Mouse (Mus musculus) midbrain, embryonic 11.5 days (tissue): ENCODE measurements at regions not wholly inside any gene's neighbourhood (a gene's known extent, or its start where the extent isn't known, plus 50 kb on each side); places are given as distances from the start of the nearest gene placed in this dataset.

Source experiments
- ATAC-seq: fragments of 200-750 bp; cut with Nextera tagmentation; 2 replicates; pipeline ENCODE4 v1.8.0; 2017; ENCODE audit warnings: moderate TSS enrichment, moderate library complexity; ENCODE audit not compliant: low FRiP score
- DNase-seq: peaks from one replicate; pipeline ENCODE4 v3.0.0; 2015; ENCODE audit warnings: low spot score; ENCODE audit errors: missing footprints
- H3K27ac ChIP-seq: fragments of 300-500 bp; sonication (generic); 2 replicates; pipeline ENCODE4 v1.5.1; 2014; ENCODE audit warnings: low read depth, low read length
- H3K27me3 ChIP-seq: fragments of 300-500 bp; sonication (generic); 2 replicates; pipeline ENCODE4 v1.6.1; 2014; ENCODE audit warnings: mild to moderate bottlenecking, low read length, moderate library complexity, mixed read lengths; ENCODE audit not compliant: control insufficient read depth, insufficient read depth
- H3K36me3 ChIP-seq: fragments of 300-500 bp; sonication (generic); 2 replicates; pipeline ENCODE4 v1.6.1; 2014; ENCODE audit warnings: mild to moderate bottlenecking, low read length, moderate library complexity, mixed read lengths; ENCODE audit not compliant: control insufficient read depth, insufficient read depth
- H3K4me1 ChIP-seq: fragments of 300-500 bp; sonication (generic); 2 replicates; pipeline ENCODE4 v1.6.1; 2014; ENCODE audit warnings: low read length; ENCODE audit not compliant: control insufficient read depth, insufficient read depth
- H3K4me2 ChIP-seq: fragments of 300-500 bp; sonication (generic); 2 replicates; pipeline ENCODE4 v1.6.1; 2014; ENCODE audit warnings: mild to moderate bottlenecking, moderate library complexity
- H3K4me3 ChIP-seq: fragments of 300-500 bp; sonication (generic); 2 replicates; pipeline ENCODE4 v1.5.1; 2014; ENCODE audit warnings: low read depth, low read length
- H3K9ac ChIP-seq: fragments of 300-500 bp; sonication (generic); 2 replicates; pipeline ENCODE4 v1.6.1; 2014; ENCODE audit warnings: low read length
- H3K9me3 ChIP-seq: fragments of 300-500 bp; sonication (generic); 2 replicates; pipeline ENCODE4 v1.6.1; 2016; ENCODE audit warnings: low read length; ENCODE audit not compliant: control insufficient read depth
- whole genome bisulfite sequencing: fragments of 180-500 bp; shearing (Covaris S2); extraction: QIAGEN DNeasy Blood & Tissue Kit; methylation state at CpG from one replicate; pipeline ENCODE4 v1.1.7; 2014; 5-methylcytosine and 5-hydroxymethylcytosine counted together

GRCm38 (mm10) chr17:59848853-59849252 is 835.7 kb upstream of the Nudt12 start:
- Histone ChIP-seq H3K4me1 (no peaks in the 10 kb centered on the region), H3K9me3 (no peaks in the 10 kb centered on the region), H3K4me2 (no peak overlapping the region), H3K4me3 (no peak overlapping the region), H3K9ac (no peak overlapping the region), H3K27me3 (no peaks in the 10 kb centered on the region), H3K36me3 (no peaks in the 10 kb centered on the region), H3K27ac (no peak overlapping the region)
- ATAC-seq (0 out of 2 replicates have a peak, but pooled peaks have one; percentile 30), DNase-seq (no peak)
- WGBS, result 73% methylated on average over 3 of the region's 3 CpGs

- Histone ChIP-seq H3K9me3 (no peaks in the 10 kb centered on the region), H3K36me3 (no peaks in the 10 kb centered on the region), H3K4me2 (no peak overlapping the region), H3K9ac (no peak overlapping the region), H3K4me1 (no peaks in the 10 kb centered on the region), H3K27me3 (no peaks in the 10 kb centered on the region), H3K4me3 (no peak overlapping the region), H3K27ac (no peak overlapping the region)
- DNase-seq (no peak), ATAC-seq (no peak)
- 87% methylated on average over 4 of the region's 4 CpGs for WGBS
Measured at GRCm38 (mm10) chr17:59845261-59845819, 832.2 kb upstream of the Nudt12 start.

GRCm38 (mm10) chr17:59805870-59806269 is 792.7 kb upstream of the Nudt12 start:
- Histone ChIP-seq H3K9me3 (no peaks in the 10 kb centered on the region), H3K27me3 (no peaks in the 10 kb centered on the region), H3K4me3 (no peak overlapping the region), H3K36me3 (no peaks in the 10 kb centered on the region), H3K27ac (no peak overlapping the region), H3K4me1 (no peaks in the 10 kb centered on the region), H3K4me2 (no peak overlapping the region), H3K9ac (no peak overlapping the region)
- DNase-seq, result no peak
- WGBS, result 83% methylated on average over 3 of the region's 3 CpGs
- no peak for ATAC-seq

GRCm38 (mm10) chr17:59793434-59793833 is 780.3 kb upstream of the Nudt12 start:
- H3K36me3 ChIP-seq, result no peaks in the 10 kb centered on the region
- H3K27me3 ChIP-seq, result no peaks in the 10 kb centered on the region
- DNase-seq, result no peak
- no peak overlapping the region for H3K9ac ChIP-seq
- H3K4me2 ChIP-seq, result no peak overlapping the region
- no peak overlapping the region for H3K27ac ChIP-seq
- no peak for ATAC-seq
- H3K4me3 ChIP-seq, result no peak overlapping the region
- no peaks in the 10 kb centered on the region for H3K9me3 ChIP-seq
- no peaks in the 10 kb centered on the region for H3K4me1 ChIP-seq

- Histone ChIP-seq H3K9me3 (no peaks in the 10 kb centered on the region), H3K4me1 (no peaks in the 10 kb centered on the region), H3K27ac (no peak overlapping the region), H3K4me3 (no peak overlapping the region), H3K4me2 (no peak overlapping the region), H3K36me3 (no peaks in the 10 kb centered on the region), H3K9ac (no peak overlapping the region), H3K27me3 (no peaks in the 10 kb centered on the region)
- ATAC-seq (no peak), DNase-seq (no peak)
- WGBS, result 89% methylated on average over 4 of the region's 4 CpGs
Measured at GRCm38 (mm10) chr17:59792780-59793179, 779.6 kb upstream of the Nudt12 start.

- WGBS, result 67% methylated on average over 3 of the region's 3 CpGs
Measured at GRCm38 (mm10) chr17:59774075-59774474, 760.9 kb upstream of the Nudt12 start.

GRCm38 (mm10) chr17:59766580-59766979 is 753.4 kb upstream of the Nudt12 start:
- Histone ChIP-seq H3K4me2 (no peak overlapping the region), H3K36me3 (no peaks in the 10 kb centered on the region), H3K9me3 (no peaks in the 10 kb centered on the region), H3K9ac (no peak overlapping the region), H3K27ac (no peak overlapping the region), H3K4me3 (no peak overlapping the region), H3K4me1 (no peaks in the 10 kb centered on the region), H3K27me3 (no peaks in the 10 kb centered on the region)
- DNase-seq (no peak), ATAC-seq (no peak)
- 95% methylated on average over 7 of the region's 7 CpGs for WGBS

More at GRCm38 (mm10) chr17:59774075-59774474, 760.9 kb upstream of the Nudt12 start:
- Histone ChIP-seq H3K9ac (no peak overlapping the region), H3K4me1 (no peaks in the 10 kb centered on the region), H3K27me3 (no peaks in the 10 kb centered on the region), H3K4me2 (no peak overlapping the region), H3K27ac (no peak overlapping the region), H3K36me3 (no peaks in the 10 kb centered on the region), H3K4me3 (no peak overlapping the region), H3K9me3 (no peaks in the 10 kb centered on the region)
- ATAC-seq, result no peak
- DNase-seq, result no peak

- Histone ChIP-seq H3K4me3 (no peak overlapping the region), H3K36me3 (no peaks in the 10 kb centered on the region), H3K9ac (no peak overlapping the region), H3K27me3 (no peaks in the 10 kb centered on the region), H3K4me2 (no peak overlapping the region), H3K4me1 (no peaks in the 10 kb centered on the region), H3K27ac (no peak overlapping the region), H3K9me3 (no peaks in the 10 kb centered on the region)
- no peak for DNase-seq
- WGBS, result 90% methylated on average over 2 of the region's 2 CpGs
- no peak for ATAC-seq
Measured at GRCm38 (mm10) chr17:59764486-59764885, 751.3 kb upstream of the Nudt12 start.

GRCm38 (mm10) chr17:59762068-59762467 is 748.9 kb upstream of the Nudt12 start:
- no peaks in the 10 kb centered on the region for H3K36me3 ChIP-seq
- no peaks in the 10 kb centered on the region for H3K4me1 ChIP-seq
- no peaks in the 10 kb centered on the region for H3K27me3 ChIP-seq
- WGBS, result 34% methylated on average over 4 of the region's 4 CpGs
- DNase-seq (no peak), ATAC-seq (no peak)
- no peak overlapping the region for H3K4me3 ChIP-seq
- H3K27ac ChIP-seq, result no peak overlapping the region
- H3K9me3 ChIP-seq, result no peaks in the 10 kb centered on the region
- no peak overlapping the region for H3K9ac ChIP-seq
- no peak overlapping the region for H3K4me2 ChIP-seq
